Mouse (Mus musculus) embryonic facial prominence, embryonic 15.5 days (tissue): Measurements from ENCODE around the gene Cbx8. TPM values are rescaled to one million over a fixed set of nuclear protein-coding genes. Genes with fewer than 3 reads are reported as not detected.
A peak's percentile ranks its signal among the peaks of the same experiment; 100 is the strongest.

ENCODE experiments used
- ATAC-seq: fragments of 200-750 bp; cut with Nextera tagmentation; 2 replicates; pipeline ENCODE4 v1.8.0; 2017; ENCODE audit warnings: low read depth, moderate TSS enrichment; ENCODE audit not compliant: insufficient number of reproducible peaks, low FRiP score, low TSS enrichment
- H3K27ac ChIP-seq: fragments of 300-500 bp; sonication (generic); replicated peaks from 2 replicates; pipeline ENCODE4 v1.5.1; 2015; ENCODE audit warnings: mild to moderate bottlenecking, inconsistent platforms
- H3K27me3 ChIP-seq: fragments of 300-500 bp; sonication (generic); 2 replicates; pipeline ENCODE4 v1.6.1; 2015; ENCODE audit warnings: inconsistent platforms
- H3K36me3 ChIP-seq: fragments of 300-500 bp; sonication (generic); 2 replicates; pipeline ENCODE4 v1.6.1; 2015; ENCODE audit warnings: mild to moderate bottlenecking, inconsistent platforms
- H3K4me1 ChIP-seq: fragments of 300-500 bp; sonication (generic); 2 replicates; pipeline ENCODE4 v1.6.1; 2015; ENCODE audit warnings: inconsistent platforms
- H3K4me2 ChIP-seq: fragments of 300-500 bp; sonication (generic); replicated peaks from 2 replicates; pipeline ENCODE4 v1.6.1; 2015; ENCODE audit warnings: mild to moderate bottlenecking, inconsistent platforms
- H3K4me3 ChIP-seq: fragments of 300-500 bp; sonication (generic); replicated peaks from 2 replicates; pipeline ENCODE4 v1.5.1; 2015; ENCODE audit warnings: mild to moderate bottlenecking, inconsistent platforms
- H3K9ac ChIP-seq: fragments of 300-500 bp; sonication (generic); 2 replicates; pipeline ENCODE4 v1.6.1; 2015; ENCODE audit warnings: inconsistent platforms
- H3K9me3 ChIP-seq: fragments of 300-500 bp; sonication (generic); replicated peaks from 2 replicates; pipeline ENCODE4 v1.6.1; 2016; ENCODE audit warnings: inconsistent platforms
- WGBS: fragments of 180-500 bp; shearing (Covaris S2); methylation state at CpG from one replicate; pipeline ENCODE4 v1.1.7; 2015; 5-methylcytosine and 5-hydroxymethylcytosine counted together
- polyA plus RNA-seq: library from polyadenylated mRNA; unstranded; fragments of >200 nt; fragmentation: Nextera tagmentation; extraction: Ambion mirVana; gene quantifications from 2 replicates; pipeline ENCODE4 v1.2.1, GENCODE M21; 2015

Cbx8 gene
- polyA plus RNA-seq, 1 experiment from 2014 or later, result 10.3 TPM

DNA sequence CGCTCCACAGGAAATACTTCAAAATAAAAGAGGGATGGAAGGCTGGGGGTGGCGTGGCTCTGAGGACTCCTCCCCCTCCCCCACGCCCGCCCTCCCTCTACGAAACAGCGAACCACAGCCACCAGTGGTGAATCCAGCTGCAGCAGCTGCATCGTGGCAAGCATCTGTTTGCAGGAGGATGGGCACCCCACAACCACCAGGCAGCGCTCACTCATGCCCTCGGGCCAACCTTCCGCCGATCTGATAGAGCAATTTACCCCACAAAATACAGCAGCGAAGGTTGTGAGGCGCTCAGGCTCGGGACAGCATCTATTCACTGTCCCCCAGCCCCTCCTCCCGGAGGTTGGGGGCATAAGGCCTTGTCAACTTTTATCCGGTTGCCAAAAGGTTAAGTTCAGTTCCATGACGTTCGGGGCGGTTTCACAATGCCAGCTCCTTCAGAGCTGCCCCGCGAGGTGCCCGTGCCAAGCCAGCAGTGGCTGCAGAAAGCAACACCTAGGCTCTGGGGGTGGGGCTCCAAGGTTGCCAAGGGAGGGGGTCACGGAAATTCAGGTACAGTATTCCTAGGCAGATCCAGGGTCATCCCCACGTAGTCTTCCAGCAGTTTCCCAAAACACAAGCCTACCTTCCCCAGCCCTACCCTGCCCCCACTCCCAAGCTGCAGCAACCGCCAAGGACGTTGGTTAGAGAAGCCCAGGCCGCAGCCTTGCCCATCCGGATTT, 43.1 kb upstream of the Cbx8 start:
- ATAC-seq, result 0 out of 2 replicates have a peak, but pooled peaks have one; percentile 4
- Histone ChIP-seq H3K27ac (peak overlapping the region; percentile 98), H3K9ac (peak overlapping the region; percentile 86)

DNA sequence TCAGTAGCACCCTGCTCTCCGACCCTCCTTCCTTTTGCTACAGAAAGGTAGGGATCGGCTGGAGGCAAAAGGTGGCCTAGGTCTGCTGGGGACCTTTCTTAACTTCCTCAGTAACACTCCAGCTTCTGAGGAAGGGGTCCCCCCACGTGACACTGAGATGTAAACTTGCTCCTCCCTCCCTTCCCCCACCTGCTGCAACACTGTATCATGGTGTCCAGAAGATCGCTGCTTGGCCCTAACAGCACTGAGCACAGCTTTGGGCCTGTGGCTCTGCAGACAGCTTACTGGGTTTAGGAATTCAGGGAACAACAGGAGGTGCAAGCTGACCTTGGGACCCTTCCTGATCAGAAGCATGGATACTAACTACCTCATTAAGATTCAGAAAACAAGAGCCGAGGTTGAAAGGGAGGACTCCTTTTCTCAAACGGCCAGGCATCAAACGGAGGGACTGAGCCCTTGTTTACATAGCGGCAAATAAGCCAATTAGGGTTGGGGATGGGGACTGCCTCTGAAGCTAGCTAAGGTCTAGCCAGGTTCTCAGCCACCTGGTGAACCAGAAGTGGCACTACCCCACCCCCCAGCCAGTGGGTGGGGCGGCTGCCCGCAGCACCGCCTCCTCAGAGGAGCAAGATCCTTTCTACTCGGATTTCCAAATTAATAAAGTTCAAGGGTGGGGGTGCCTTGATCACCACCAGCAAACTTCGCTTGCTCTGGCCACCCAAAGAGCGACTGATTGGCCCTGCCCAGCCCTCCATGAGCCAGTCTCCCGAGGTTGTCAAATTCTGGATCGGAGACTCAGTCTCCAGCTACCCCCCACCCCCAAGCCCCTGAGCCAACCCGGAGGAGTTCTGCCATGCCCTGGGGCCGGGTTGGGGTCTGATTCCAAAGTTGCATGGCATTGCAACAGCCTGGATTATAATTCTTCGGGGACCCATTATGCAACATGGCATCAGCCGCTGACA, 42.1 kb upstream of the Cbx8 start:
- Histone ChIP-seq H3K9me3 (no peaks in the 10 kb centered on the region), H3K27me3 (peaks cover 35% of the 10 kb centered on the region), H3K27ac (peak overlapping the region; percentile 98), H3K36me3 (peaks cover 29% of the 10 kb centered on the region), H3K9ac (no peak overlapping the region), H3K4me3 (peak overlapping the region; percentile 92), H3K4me1 (peaks cover 81% of the 10 kb centered on the region), H3K4me2 (peak overlapping the region; percentile 81)
- 23% methylated on average over 20 of the region's 20 CpGs for WGBS
- ATAC-seq, result no peak

More for the DNA sequence above, 43.1 kb upstream of the Cbx8 start:
- Histone ChIP-seq H3K9me3 (no peaks in the 10 kb centered on the region), H3K36me3 (peaks cover 27% of the 10 kb centered on the region), H3K4me2 (peak overlapping the region; percentile 81), H3K4me3 (peak overlapping the region; percentile 92), H3K27me3 (peaks cover 45% of the 10 kb centered on the region), H3K4me1 (peaks cover 82% of the 10 kb centered on the region)
- WGBS, result 3% methylated on average over 28 of the region's 28 CpGs

DNA sequence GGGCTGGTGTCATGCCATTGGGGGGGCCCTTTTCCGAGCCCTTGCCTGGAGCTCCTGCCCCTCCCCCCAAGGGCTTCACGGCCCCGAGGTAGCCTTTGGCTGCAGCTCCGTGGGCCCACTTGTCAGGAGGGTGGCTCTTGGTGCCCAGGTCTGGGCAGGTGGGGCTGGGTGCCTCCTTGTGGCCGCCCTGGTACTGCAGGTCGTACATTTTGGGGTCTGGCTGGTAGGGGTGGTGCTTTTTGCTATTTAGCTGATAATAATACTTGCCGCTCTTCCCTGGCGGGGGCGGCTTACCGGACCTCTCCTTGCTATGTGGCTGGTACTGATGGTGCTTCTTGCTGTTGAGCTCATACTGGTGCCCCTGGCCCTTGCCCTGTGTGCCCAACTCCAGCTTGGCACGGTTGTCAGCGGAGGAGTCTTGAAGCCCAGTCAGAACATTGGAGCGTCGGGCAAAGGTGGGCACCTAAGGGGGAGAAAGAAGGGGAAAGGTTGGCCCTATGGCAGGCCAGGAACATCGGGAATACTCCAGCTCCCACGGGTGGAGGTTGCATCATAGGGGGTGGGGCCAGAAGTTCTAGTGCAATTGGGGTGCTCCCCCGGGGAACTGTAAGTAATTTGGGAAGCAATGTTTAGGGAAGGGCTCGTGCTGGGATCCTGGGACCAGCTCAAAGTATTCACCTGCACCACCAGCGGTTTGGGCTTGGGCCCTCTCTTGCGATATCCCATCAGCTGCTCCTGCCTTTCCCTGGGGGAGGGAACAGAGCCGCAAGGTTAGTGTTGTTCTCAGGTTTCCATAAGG, 41.3 kb upstream of the Cbx8 start:
- no peak for ATAC-seq
- peak overlapping the region; percentile 81; the same call in 1 of the 2 replicates for H3K4me2 ChIP-seq
- H3K4me1 ChIP-seq, result peaks cover 72% of the 10 kb centered on the region
- 34% methylated on average over 21 of the region's 21 CpGs for WGBS
- H3K36me3 ChIP-seq, result peaks cover 32% of the 10 kb centered on the region
- no peak overlapping the region for H3K4me3 ChIP-seq
- no peak overlapping the region for H3K9ac ChIP-seq
- no peak overlapping the region for H3K27ac ChIP-seq
- no peaks in the 10 kb centered on the region for H3K9me3 ChIP-seq
- H3K27me3 ChIP-seq, result peaks cover 27% of the 10 kb centered on the region

- ATAC-seq, result no peak
- H3K4me1 ChIP-seq, result peaks cover 66% of the 10 kb centered on the region
- H3K9ac ChIP-seq, result no peak overlapping the region
- peaks cover 32% of the 10 kb centered on the region for H3K36me3 ChIP-seq
- peak overlapping the region; percentile 15; the same call in 1 of the 2 replicates for H3K4me3 ChIP-seq
- 54% methylated on average over 47 of the region's 47 CpGs for WGBS
- H3K9me3 ChIP-seq, result no peaks in the 10 kb centered on the region
- H3K27me3 ChIP-seq, result peaks cover 22% of the 10 kb centered on the region
- no peak overlapping the region for H3K27ac ChIP-seq
- 0 out of 2 replicates have a peak overlapping the region, but pooled peaks have one; percentile 81 for H3K4me2 ChIP-seq
Observed at GRCm38 (mm10) chr11:119081148-119081838, 40.5 kb upstream of the Cbx8 start.

- H3K27ac ChIP-seq, result no peak overlapping the region
- H3K4me3 ChIP-seq, result peak overlapping the region; percentile 15; the same call in 1 of the 2 replicates
- 54% methylated on average over 33 of the region's 33 CpGs for WGBS
- H3K4me2 ChIP-seq, result 0 out of 2 replicates have a peak overlapping the region, but pooled peaks have one; percentile 1
- no peaks in the 10 kb centered on the region for H3K9me3 ChIP-seq
- no peak for ATAC-seq
- peaks cover 32% of the 10 kb centered on the region for H3K36me3 ChIP-seq
- H3K4me1 ChIP-seq, result peaks cover 66% of the 10 kb centered on the region
- no peak overlapping the region for H3K9ac ChIP-seq
- H3K27me3 ChIP-seq, result peaks cover 22% of the 10 kb centered on the region
Observed at GRCm38 (mm10) chr11:119080461-119081147, 39.8 kb upstream of the Cbx8 start.

DNA sequence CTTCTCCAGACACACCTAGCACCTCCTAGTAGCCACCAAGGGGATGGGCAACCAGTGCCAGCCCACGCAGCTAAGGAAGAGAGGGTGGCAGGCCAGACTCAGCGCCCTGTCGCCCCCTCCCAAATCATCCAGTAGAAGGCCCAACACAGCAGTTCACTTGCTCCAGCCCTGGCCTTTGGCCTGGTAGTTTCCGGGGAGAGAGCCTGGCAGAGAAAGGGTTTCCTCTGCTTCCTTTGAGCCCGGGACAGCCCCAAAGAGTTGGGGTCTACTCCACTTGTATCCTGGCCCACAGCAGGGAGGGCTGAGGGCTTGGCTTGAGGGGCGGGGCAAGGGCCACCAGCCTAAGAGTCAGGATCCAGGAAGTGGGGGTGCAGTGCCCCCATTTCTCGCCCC, 38.7 kb upstream of the Cbx8 start:
- no peak overlapping the region for H3K9ac ChIP-seq
- 55% methylated on average over 7 of the region's 7 CpGs for WGBS
- no peak for ATAC-seq
- peaks cover 32% of the 10 kb centered on the region for H3K36me3 ChIP-seq
- H3K27me3 ChIP-seq, result peaks cover 22% of the 10 kb centered on the region
- H3K4me3 ChIP-seq, result 0 out of 2 replicates have a peak overlapping the region, but pooled peaks have one; percentile 1
- H3K27ac ChIP-seq, result peak overlapping the region; percentile 17; the same call in 1 of the 2 replicates
- H3K4me2 ChIP-seq, result peak overlapping the region; percentile 32
- H3K4me1 ChIP-seq, result peaks cover 61% of the 10 kb centered on the region
- H3K9me3 ChIP-seq, result no peaks in the 10 kb centered on the region

GRCm38 (mm10) chr11:119078691-119079444, 38.1 kb upstream of the Cbx8 start:
- no peak overlapping the region for H3K9ac ChIP-seq
- peak; percentile 56; the same call in 1 of the 2 replicates for ATAC-seq
- H3K36me3 ChIP-seq, result peaks cover 32% of the 10 kb centered on the region
- H3K4me2 ChIP-seq, result peak overlapping the region; percentile 32
- peaks cover 61% of the 10 kb centered on the region for H3K4me1 ChIP-seq
- WGBS, result 17% methylated on average over 27 of the region's 27 CpGs
- no peaks in the 10 kb centered on the region for H3K9me3 ChIP-seq
- H3K27ac ChIP-seq, result peak overlapping the region; percentile 17
- H3K4me3 ChIP-seq, result 0 out of 2 replicates have a peak overlapping the region, but pooled peaks have one; percentile 1
- H3K27me3 ChIP-seq, result peaks cover 22% of the 10 kb centered on the region

DNA sequence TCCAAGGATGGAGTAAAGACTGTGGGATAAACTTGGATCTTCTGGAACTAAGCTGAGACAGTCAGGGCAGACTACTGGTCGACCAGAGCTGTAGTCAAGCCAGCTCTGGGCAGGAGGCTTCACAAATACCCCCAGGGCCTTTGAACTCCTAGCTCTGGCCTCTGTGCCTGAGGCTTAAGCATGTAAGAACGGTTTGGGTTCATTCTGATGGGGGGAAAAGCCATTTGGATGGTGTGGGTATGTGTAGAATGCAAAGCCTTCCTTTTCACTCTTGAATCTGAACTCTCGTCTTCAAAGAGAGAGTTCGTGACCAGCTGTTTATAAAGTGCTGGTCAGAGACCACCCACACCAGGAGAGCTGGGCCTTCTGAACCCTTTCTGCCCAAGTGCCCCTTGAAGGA, 37.0 kb upstream of the Cbx8 start:
- 73% methylated on average over 4 of the region's 4 CpGs for whole genome bisulfite sequencing
- H3K9ac ChIP-seq, result no peak overlapping the region
- H3K4me2 ChIP-seq, result no peak overlapping the region
- ATAC-seq, result no peak
- H3K27me3 ChIP-seq, result peaks cover 22% of the 10 kb centered on the region
- peaks cover 58% of the 10 kb centered on the region for H3K4me1 ChIP-seq
- no peak overlapping the region for H3K27ac ChIP-seq
- no peaks in the 10 kb centered on the region for H3K9me3 ChIP-seq
- peaks cover 32% of the 10 kb centered on the region for H3K36me3 ChIP-seq
- no peak overlapping the region for H3K4me3 ChIP-seq

GRCm38 (mm10) chr11:119075805-119076204, 35.0 kb upstream of the Cbx8 start:
- ATAC-seq, result no peak
- no peak overlapping the region for H3K4me2 ChIP-seq
- no peak overlapping the region for H3K27ac ChIP-seq
- no peak overlapping the region for H3K9ac ChIP-seq
- no peaks in the 10 kb centered on the region for H3K9me3 ChIP-seq
- H3K4me3 ChIP-seq, result no peak overlapping the region
- 77% methylated on average over 5 of the region's 5 CpGs for WGBS
- peaks cover 7% of the 10 kb centered on the region; the same call in 1 of the 2 replicates for H3K27me3 ChIP-seq
- peaks cover 15% of the 10 kb centered on the region for H3K36me3 ChIP-seq
- peaks cover 39% of the 10 kb centered on the region for H3K4me1 ChIP-seq
